Mouse (Mus musculus) right cerebral cortex, adult 18-20 months (tissue): ENCODE measurements around the gene Trim11.
"Not testable (repeated sequence)": the region's sequence is repeated elsewhere in the genome, so short reads cannot be mapped to it uniquely, and the experiment has no call there.

Experiments
- DNase-seq: peaks from one replicate; pipeline ENCODE4 v3.0.0; 2022; ENCODE audit warnings: mixed read lengths

Gene Trim11

GRCm38 (mm10) chr11:58978027-58978705 lies at the start of gene Trim11:
TSS of gene Trim11 (plus strand) at chr11:58978093.
- DNase-seq: peak; percentile 78

GRCm38 (mm10) chr11:58929055-58929454 lies 48.8 kb upstream of the Trim11 start:
- no peak for DNase-seq

GRCm38 (mm10) chr11:58929641-58930040 lies 48.3 kb upstream of the Trim11 start:
- DNase-seq: no peak

- DNase-seq: no peak
Measured at GRCm38 (mm10) chr11:58930254-58930653, 47.6 kb upstream of the Trim11 start.

GRCm38 (mm10) chr11:58931576-58931975 lies 46.3 kb upstream of the Trim11 start:
- DNase-seq: no peak

- DNase-seq: no peak
Measured at GRCm38 (mm10) chr11:58937909-58938308, 40.0 kb upstream of the Trim11 start.

- peak; percentile 95 for DNase-seq
Measured at GRCm38 (mm10) chr11:58938322-58939087, 39.4 kb upstream of the Trim11 start, which contains the start of gene Rnf187. TSS of gene Rnf187 (minus strand) at chr11:58938916.

- DNase-seq: no peak
Measured at GRCm38 (mm10) chr11:58939088-58939439, 38.8 kb upstream of the Trim11 start.

GRCm38 (mm10) chr11:58944136-58944535 lies 33.8 kb upstream of the Trim11 start:
- DNase-seq: no peak

GRCm38 (mm10) chr11:58947306-58947705 lies 30.6 kb upstream of the Trim11 start:
- DNase-seq: no peak

GRCm38 (mm10) chr11:58947798-58948528 lies 29.9 kb upstream of the Trim11 start:
- DNase-seq: peak; percentile 73

- DNase-seq: peak; percentile 86
Measured at GRCm38 (mm10) chr11:58948542-58949479, 29.1 kb upstream of the Trim11 start, which contains the start of gene Hist3h2ba. TSS of gene Hist3h2ba (plus strand) at chr11:58948920.

GRCm38 (mm10) chr11:58949480-58950431 lies 28.1 kb upstream of the Trim11 start:
- peak; percentile 85 for DNase-seq

GRCm38 (mm10) chr11:58951210-58951609 lies 26.7 kb upstream of the Trim11 start:
- DNase-seq: no peak

GRCm38 (mm10) chr11:58953351-58954169 lies 24.3 kb upstream of the Trim11 start:
- DNase-seq: no peak

- DNase-seq: not testable (repeated sequence)
Measured at GRCm38 (mm10) chr11:58954170-58954419, 23.8 kb upstream of the Trim11 start.

- DNase-seq: peak; percentile 94
Measured at GRCm38 (mm10) chr11:58954420-58955142, 23.3 kb upstream of the Trim11 start, which contains the start of the genes Hist3h2a and Trim17. TSS of gene Hist3h2a (plus strand) at chr11:58954685. TSS of gene Trim17 (plus strand) at chr11:58954685.

- no peak for DNase-seq
Measured at GRCm38 (mm10) chr11:58955143-58955867, 22.6 kb upstream of the Trim11 start.

GRCm38 (mm10) chr11:58955868-58956257 lies 22.0 kb upstream of the Trim11 start:
- no peak for DNase-seq
